Mouse (Mus musculus) mesoderm, embryonic 11.5 days (tissue): ENCODE measurements around the gene Acot12.
"Not testable (repeated sequence)": the region's sequence is repeated elsewhere in the genome, so short reads cannot be mapped to it uniquely, and the experiment has no call there.

Experiments used
- DNase-seq: peaks from one replicate; pipeline ENCODE4 v3.0.0-alpha.2; 2012; ENCODE audit warnings: low read depth, low spot score

The Acot12 gene

DNA sequence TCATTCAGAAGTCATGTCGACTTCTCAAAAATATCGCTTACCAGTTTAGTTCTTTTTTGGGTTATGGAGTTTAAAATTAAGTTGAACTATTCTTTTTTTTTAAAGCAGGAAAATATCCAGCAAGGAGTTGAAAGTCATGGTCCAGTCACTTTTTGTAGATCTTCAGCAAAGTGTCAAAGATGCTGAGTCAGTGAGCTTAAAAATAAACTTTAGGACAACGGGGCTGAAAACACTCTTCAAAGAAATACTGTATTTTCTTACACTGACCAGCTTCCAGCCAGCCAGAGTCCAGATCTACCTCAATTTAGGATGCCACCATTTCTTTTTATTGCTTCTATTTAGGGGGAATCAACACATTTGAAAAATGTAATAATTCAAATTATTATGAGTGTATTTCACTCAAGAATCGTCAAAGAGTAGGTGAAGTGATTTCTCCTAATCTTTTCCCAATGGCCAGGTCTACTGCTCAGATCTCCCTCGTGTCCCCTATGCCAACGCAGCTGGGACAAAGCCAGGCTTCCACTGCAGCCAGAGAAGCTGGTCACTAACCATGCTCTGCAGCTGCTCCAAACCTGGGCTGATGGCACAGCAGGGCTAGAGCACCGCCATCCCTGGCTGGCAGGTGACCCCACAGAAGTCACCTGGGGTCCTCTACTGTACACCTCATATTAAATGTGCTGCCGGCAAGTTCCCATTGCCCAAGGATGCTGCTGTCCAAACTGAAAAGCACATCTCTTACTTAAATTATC, 19.2 kb downstream of the Acot12 start:
- no peak for DNase-seq

DNA sequence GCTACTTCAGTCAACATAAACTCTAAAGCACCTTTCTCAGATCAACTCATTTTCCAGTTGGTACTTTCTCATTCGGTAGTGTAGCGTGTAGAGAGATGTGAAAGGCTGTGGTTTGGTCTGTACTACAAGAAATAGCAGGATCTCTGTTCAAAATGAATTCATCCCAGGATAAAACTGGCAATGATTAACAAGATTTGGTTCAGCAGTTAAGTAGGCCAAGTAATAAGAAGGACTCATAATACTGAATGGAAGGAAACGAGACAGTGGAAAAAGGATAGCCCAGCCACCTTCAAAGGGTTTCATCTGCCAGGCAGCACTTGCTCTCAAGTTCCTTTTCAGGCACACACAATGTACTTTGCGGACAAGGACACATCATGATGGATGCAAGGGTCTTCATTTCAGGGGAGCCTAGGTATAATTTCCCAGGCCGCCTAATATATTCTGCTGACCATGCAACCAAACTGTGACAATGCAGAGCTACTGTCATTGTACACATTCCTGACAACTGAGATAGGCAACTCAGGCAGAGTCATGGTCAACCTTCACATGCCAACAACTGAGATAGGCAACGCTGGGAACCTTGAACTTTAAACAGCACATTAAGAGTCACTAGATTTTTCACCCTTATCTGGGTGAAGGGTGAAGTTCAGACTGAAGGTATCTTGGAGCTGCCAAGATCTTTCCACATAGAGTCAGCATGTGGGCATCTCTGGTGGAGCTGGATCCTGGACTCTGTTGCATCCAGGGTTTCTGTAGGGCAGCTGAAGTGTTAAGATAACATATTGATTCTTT, 20.5 kb downstream of the Acot12 start:
- no peak for DNase-seq

DNA sequence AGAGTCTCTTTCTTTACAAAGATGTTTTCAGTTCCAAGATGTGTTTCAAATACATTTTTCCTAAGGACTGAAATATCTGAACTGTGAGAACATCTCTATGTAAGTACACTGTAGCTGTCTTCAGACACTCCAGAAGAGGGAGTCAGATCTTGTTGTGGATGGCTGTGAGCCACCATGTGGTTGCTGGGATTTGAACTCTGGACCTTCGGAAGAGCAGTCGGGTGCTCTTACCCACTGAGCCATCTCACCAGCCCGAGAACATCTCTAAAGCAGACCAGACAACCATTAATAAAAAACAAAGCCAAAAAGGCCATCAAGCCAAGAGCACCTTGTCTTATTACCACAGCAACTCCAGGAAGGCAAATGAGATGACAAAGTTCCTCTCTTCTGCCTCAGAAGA, 22.3 kb downstream of the Acot12 start:
- DNase-seq = not testable (repeated sequence)

DNA sequence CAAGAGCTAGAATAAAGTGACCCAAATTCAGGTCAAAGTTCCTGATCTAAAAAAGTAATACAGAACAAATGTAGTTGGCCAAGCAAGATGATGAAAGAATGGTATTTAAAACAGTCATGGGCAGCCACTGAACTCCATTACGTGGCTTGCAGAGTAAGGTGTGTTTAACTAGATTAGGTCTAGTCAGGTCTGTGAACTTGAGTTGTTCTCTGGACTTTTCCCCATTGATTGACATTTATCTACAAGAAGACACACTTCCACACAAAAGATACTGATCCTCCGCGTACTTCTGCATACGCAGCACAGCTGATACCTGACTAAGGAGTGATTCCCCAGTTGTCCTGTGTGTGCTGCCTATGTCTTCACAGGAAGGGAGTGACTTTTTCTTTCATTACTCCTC, 24.3 kb downstream of the Acot12 start:
- DNase-seq = no peak

DNA sequence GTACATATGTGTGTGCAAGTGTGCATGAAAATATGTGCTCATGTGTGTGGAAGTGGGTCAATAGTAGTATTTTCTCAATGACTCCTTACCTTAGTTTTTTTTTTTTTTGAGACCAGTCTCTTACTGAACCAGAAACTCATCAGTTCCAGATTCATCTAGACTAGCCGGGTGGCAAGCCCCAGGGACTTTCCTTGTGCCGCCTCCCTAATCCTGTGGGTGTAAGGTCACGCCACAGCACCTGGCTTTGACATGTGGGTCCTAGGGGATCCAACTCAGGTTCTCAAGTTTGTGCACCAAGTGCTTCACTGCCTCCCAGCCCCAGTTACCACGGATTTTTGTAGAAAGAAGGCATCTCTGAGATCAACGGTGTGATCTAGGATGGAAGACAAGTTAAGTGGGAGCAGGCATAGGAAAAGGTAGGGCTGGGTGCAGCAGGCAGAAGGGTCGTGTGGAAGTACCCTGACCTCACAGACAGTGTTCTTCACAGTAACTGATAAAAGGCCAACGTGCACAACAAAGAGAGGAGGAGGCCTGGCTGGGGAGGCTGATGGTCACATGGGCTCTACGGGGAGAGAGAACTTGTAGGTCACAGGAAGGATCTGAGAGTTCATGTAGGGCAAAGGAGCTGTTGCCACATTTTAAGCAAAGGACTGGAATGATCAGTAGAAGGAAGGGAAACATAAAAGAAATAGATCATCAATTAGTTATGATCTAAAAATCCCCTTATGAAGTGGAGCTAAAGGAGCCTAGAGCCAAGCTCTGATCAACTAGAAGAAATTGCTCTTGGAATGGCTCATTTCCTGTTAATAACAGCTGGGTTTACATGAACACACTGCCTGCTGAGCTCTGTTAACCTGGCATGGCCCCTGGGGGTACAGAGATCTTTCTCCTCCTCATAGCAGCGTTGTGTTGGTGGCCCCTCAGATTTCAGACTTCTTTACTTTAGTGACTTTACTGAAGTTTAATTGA, 27.7 kb downstream of the Acot12 start:
- no peak for DNase-seq

DNA sequence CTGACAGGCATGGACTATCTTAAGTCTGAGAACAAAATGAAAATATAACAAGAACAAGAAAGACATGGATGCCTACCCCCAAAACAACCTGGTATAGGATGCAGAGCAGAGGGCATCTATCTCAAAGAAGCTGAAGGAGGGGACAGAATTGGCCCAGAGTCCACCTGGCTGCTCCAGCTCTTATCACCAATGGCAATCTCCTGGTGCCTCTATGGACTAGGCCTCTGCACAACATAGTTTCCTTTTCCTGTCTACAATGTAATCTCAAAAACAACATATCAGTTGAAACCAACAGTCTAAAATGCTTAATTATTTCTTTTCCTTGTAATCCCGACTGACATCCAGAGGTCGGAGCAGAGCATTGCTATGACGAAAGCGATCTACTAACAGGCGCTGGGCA, 36.8 kb downstream of the Acot12 start:
- no peak for DNase-seq

DNA sequence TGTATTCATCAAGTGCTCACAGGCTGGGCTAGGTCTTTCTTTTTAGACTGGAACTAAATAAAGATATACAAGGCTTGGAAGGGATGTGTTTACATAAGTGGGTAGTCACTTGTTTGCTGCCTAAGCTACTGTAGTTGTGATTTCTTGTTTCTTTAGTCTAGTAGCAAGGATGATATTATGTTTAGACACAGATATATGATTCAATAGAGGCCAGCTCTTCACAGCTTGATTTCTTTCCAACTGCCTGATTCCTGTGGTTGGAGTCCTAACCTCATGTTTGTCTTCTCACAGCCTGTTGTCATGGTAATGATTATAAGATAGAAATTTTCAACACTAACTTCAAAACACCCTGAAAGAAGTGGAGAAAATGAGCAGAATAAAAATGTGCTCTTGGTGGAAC, 38.6 kb downstream of the Acot12 start:
- DNase-seq = no peak

DNA sequence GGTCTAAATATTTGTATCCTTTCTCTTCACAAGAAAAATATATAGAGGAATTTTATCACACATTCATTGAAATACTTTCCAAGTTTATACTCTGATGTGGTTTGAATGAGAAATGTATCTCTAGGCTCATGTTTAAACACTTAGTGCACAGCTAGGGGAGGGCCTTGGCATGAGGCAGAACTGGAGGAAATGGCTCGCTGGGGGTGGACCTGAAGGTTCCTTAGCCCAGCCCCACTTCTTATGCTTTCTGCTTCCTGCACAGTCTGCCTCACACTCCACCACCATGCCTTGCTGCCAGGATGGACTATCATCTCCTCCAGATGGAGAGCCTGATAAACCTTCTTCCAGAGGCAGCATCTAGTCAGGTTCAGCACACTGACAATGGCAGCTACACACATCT, 50.7 kb downstream of the Acot12 start:
- no peak for DNase-seq

DNA sequence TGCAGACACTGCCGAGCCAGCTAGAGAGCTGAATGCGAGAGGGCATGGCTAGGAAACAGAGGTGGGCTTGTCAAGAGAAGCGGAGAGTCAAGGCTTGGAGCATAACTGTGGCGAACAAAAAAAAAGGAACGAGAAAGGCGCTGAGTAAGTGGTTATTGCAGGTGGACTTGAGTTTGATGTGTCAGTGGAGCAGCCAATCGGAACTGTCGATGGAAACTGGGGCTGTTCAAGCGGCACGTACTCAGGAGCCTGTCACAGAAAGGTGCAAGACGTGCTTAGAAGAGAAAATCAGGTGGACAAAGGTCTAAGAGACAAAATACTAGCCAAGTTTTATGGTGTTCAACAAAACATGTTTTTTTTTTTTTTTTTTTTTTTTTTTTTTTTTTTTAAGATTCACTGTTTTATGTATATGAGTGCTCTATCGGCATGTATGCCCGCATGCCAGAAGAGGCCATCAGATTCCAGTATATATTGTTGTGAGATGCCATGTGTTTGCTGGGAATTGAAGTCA, 53.7 kb downstream of the Acot12 start:
- DNase-seq = no peak

DNA sequence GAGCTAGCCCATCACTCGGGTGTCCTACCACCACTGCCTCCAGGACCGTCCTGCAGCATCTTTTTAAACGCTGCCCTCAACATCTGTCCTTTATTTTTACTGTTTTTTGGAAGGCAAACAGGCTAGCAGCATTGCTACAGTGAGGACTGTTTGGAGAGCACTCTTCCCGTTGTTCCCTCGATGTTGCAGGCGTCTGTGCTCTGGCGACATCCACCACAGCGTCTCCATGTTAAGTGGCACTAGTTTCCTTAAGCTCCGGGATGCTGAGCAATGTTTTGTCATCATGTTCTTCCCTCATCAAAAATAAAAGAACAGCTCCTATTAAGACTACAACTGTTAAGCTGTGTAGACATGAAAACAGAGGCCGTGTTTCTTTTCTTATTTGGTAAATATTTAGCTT, 54.3 kb downstream of the Acot12 start:
- no peak for DNase-seq

DNA sequence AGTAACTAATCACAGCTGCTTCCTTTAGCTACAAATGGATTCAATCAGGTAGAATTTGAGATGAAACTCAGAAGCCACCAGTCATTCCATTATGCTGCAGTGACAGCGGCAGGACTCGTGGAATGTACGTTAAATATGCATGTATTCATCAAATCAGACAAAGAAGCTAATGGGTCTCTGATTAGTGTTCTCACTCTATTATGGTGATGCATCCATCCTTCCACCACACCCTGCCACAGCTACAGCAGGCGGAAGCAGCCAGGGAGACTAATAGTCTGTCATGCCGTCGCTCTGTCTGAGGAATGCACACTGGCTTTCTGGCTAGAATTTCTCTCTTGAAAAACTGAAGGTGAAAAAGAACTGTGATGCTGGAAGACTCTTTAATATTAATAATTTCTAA, 54.7 kb downstream of the Acot12 start:
- DNase-seq = no peak

DNA sequence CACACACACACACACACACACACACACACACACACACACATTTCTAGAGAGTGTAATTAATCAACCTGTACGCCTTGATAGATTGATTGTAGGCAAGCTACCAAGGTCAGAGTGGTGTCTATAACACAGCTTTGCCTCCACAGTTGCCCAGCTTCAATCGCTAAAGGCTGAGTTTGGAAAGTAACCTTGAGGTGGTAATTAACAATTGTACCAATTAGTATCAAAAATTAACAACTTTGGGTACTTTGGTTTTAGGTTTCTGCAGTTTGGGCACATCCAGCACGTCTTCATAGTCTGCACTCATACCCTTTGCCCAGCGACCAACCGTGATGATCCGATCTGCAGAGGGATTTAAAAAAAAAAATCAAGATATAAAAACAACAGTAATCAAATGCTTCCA, 55.6 kb downstream of the Acot12 start:
- no peak for DNase-seq

DNA sequence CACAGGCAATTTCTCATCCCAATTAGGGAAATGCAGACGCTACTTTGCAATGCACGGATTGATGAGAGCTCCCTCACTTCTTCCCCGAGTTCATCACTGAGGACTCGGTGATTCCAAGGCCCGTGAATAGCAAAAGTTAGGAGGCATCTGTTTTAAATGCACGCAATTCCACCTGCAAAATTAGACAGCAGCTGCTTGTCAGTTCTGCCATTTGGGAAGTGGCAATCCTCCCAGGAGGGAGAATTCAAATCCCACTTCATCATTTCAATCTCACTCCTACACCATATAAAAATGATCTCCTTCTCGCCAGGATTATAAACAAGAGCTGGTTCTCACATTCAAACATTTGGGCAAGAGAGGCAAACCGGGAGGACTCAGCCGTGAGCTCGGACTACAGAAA, 56.1 kb downstream of the Acot12 start:
- DNase-seq = no peak

DNA sequence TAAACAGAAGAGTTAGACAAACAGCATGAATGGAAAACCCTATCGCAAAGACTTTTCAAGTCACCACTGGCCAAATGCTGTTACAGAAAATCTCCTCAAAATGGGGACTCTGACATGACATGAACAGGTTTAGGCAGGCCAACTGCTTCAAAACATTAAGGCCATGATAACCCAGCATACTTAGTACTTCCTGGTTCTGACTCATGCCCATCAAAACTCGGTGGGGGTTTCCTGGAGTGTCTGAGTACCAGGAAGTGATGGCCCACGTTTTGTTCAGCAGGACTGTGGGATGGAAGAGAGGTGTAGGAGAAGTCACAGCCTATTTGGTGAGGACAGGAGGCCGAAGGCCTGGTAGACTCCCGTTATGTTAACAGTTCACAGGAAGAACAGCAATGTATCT, 60.4 kb downstream of the Acot12 start:
- no peak for DNase-seq

DNA sequence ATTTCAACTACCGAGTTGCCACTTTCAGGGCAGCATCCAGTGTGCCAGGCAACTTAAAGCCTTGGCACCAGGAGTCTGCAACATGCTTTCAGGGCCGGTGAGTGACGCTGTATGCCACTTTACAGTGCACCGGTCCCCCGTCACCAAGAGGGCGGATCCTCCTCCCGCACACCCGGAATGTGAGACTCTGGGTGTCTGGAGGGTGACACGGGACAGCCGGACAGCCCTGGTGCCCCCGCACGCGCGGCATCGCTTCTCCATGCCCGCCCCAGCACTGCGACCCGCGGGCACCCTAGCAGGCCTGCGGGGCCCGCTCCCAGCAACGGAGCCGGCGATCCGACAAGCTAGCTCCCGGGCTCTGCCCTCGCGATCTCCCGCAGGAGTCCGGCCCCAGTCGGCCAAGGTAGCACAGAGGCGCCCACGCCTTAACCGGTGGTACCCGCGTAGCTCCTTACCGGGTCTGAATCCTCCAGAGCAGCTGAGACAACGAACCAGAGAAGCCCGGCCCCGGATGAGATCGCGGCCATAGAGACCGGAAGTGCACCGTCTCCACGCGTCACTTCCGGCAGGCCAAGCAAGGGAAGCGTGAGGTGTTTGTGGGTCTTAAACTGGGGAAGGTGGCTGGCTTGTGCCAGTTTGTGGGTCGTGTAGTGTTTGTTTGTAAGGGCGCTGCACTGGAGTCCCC, 66.0 kb downstream of the Acot12 start, which contains the start of gene Zcchc9:
Zcchc9 (minus strand) TSS at position 551 of the 685 bp plus-strand sequence.
- DNase-seq = peak; percentile 90

DNA sequence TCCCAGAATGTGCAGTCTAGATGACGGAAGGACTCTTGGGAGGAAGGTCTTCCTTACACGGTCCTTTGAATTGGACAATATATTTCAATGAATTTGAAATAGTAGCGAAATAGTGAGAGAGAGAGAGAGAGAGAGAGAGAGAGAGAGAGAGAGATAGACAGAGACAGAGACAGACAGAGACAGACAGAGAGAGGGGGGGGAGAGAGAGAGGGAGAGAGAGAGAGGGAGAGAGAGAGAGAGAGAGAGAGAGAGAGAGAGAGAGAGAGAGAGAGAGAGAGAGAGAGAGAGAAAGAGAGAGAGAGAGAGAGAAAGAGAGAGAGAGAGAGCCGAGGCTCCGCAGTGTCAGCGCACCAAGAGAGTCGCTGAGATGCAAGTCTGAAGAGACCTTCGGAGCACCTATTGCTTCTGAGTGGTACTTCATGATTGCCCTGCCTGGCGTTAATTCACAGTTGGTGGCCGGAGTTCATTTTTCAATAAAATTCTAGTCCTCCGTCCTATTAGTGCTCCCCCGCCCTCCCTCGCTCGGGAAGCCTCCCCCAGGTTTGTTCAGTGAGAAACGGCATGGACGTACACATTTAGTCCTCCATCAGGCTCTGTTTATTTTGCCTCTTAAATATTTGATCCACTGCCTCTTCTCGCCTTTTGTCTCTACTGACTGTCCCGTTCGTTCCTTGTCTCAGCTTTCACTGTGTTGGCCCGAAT, 66.7 kb downstream of the Acot12 start:
- peak; percentile 24 for DNase-seq

DNA sequence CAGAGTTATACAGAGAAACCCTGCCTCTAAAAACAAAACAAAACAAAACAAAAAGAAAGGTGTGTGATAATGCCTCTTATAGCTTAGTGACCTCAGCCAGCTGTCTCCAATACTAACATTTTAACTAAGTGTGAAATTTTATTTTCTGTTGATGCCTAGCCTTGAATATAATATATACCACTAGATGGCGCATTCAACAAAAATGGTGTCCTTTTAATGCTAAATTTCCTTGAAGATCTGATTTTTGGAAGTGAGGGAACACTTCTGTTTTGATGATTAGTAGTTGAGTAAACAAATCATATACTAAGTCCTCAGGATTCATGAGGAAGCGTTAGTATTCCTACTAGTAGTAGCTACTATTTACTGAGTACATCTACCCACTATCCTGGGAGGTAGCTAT, 68.2 kb downstream of the Acot12 start:
- DNase-seq = peak; percentile 26

DNA sequence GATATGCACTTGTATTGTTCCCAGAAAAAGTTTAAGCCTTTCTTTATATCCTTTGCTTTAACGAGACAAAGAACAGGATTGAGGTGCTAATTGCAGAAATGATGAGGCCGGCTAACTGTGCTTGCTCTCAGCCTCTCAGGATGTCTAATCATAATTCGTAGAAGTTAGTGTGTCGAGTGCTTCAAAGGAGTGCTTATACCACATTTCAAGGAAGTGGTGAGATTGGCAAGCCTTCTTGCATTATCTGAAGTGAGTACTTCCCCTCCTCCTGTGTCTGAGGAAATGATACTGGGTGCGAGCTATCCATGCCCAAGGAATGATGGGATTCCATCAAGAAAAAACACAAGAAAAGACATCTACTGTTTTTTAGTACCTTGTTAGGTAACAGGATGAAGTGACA, 73.4 kb downstream of the Acot12 start:
- no peak for DNase-seq

DNA sequence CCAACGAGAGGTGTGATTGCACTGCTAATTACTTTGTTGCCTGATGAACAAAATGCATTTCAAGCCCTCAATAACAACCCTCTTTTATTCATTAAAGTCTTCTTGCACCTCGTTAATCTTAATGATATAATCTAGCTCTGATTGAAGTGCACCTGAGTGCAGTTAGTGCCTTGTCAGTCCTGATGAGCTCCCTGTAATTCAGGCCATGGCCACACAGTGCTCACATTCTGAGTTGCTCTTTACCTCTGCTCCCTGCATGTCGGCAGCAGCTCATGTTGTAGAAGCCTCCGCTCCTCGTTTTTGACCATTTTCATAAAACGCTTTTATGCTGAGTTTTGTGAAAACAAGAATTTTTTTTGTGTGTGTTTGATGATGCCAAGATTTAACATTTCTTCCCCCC, 82.4 kb downstream of the Acot12 start:
- DNase-seq = no peak

DNA sequence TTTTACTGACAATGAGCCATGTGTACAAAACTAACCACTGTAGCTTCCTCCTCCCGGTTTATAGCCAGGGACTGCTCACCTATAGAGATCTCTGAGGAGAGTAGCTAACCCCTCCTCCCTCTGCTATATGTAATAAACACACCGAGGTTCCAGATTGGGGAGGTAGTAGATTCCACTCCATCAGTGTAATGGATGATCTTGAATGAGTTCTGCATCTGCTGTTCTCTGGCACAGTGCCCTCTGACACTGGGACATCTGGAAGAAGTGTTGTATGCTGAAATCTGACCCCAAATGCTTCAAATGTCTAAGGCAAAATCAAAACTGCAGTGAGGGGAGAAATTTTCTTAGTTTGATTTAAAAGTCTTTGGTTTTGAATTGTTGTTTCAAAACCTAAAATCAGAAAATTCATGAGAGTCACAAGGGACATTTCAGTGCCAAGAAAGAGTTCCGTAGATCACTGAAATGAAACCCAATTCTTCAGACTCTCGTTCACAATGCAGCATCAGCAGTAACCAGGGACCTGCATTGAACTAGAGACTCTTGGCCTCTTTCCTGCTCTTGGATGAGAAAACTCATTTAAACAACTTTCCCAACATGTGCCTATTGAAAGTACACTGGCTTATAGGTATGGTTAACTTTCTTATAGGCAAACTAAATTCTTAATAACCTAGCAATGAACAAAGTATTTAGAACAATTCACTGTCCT, 83.7 kb downstream of the Acot12 start:
- peak; percentile 47 for DNase-seq
